Mouse (Mus musculus): ENCODE measurements around the gene Lrrc72. TPM values are rescaled to one million over a fixed set of nuclear protein-coding genes. Genes with fewer than 3 reads are reported as not detected.

Lrrc72 gene
- not detected for polyA plus RNA-seq (2014; fragmentation: Illumina TruSeq; extraction: RNeasy Lipid Tissue Mini Kit (QIAGEN cat#74804); ENCODE audit: low replicate concordance)

DNA sequence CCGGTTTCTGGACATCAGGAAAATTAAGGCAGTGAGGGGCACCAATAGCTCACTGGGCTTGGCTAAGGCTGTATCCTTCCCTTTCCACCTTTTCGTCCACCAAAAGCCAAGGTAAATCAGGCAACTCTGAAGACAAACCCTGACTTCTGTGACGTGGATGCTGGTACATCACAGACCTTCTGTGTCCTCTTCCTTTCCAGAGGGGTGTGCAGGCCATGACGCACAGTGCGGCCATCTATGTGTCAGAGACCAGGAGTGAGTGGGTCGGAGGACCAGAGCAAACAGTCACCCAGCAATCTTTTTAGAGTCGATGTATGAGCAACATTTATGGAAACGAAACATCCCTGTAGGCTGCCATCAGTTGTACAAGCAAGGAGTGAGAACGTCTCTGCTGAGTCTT, at the start of gene Lrrc72:
Gene Lrrc72, minus strand, starts transcription at position 101 of the 400 bp plus-strand sequence.

Other genes starting within 250 kb of the Lrrc72 start
- gene Tspan13, start 210.9 kb downstream of the Lrrc72 start, polyA plus RNA-seq (2014; fragmentation: Illumina TruSeq; extraction: RNeasy Lipid Tissue Mini Kit (QIAGEN cat#74804); ENCODE audit: low replicate concordance) = 262 TPM
- 49.5 TPM for gene Ankmy2, start 96.3 kb downstream of the Lrrc72 start, polyA plus RNA-seq (2014; fragmentation: Illumina TruSeq; extraction: RNeasy Lipid Tissue Mini Kit (QIAGEN cat#74804); ENCODE audit: low replicate concordance)
- 39.2 TPM for gene Bzw2, start 95.3 kb downstream of the Lrrc72 start, polyA plus RNA-seq (2014; fragmentation: Illumina TruSeq; extraction: RNeasy Lipid Tissue Mini Kit (QIAGEN cat#74804); ENCODE audit: low replicate concordance)
- 3.0 TPM for gene Sostdc1, start 60.7 kb upstream of the Lrrc72 start, polyA plus RNA-seq (2014; fragmentation: Illumina TruSeq; extraction: RNeasy Lipid Tissue Mini Kit (QIAGEN cat#74804); ENCODE audit: low replicate concordance)
- 9.6 TPM for gene Ispd, start 128.1 kb upstream of the Lrrc72 start, polyA plus RNA-seq (2014; fragmentation: Illumina TruSeq; extraction: RNeasy Lipid Tissue Mini Kit (QIAGEN cat#74804); ENCODE audit: low replicate concordance)
- 0.48 TPM for gene D630036H23Rik, start 128.8 kb upstream of the Lrrc72 start, polyA plus RNA-seq (2014; fragmentation: Illumina TruSeq; extraction: RNeasy Lipid Tissue Mini Kit (QIAGEN cat#74804); ENCODE audit: low replicate concordance)

Measured in small intestine, adult 10 weeks (tissue).